Mouse (Mus musculus): ENCODE measurements around the gene Olfr47.
"Not testable (repeated sequence)": the region's sequence is repeated elsewhere in the genome, so short reads cannot be mapped to it uniquely, and the experiment has no call there.

The Olfr47 gene

GRCm38 (mm10) chr6:43231255-43231654, at the start of gene Olfr47:
Gene Olfr47 (plus strand): TSS chr6:43231529.
- not testable (repeated sequence) for DNase-seq (ENCODE audit: low read depth in 2 of 2, low spot score in 2 of 2)

GRCm38 (mm10) chr6:43190986-43191385, 40.3 kb upstream of the Olfr47 start:
- DNase-seq (ENCODE audit: low read depth in 2 of 2, low spot score in 2 of 2) = no peak

- DNase-seq (ENCODE audit: low read depth in 2 of 2, low spot score in 2 of 2) = no peak
Measured at GRCm38 (mm10) chr6:43196781-43197180, 34.5 kb upstream of the Olfr47 start, which contains the start of gene Olfr435. Gene Olfr435 (plus strand): TSS chr6:43197146.

GRCm38 (mm10) chr6:43198094-43198493, 33.2 kb upstream of the Olfr47 start:
- DNase-seq (ENCODE audit: low read depth in 2 of 2, low spot score in 2 of 2) = no peak

- DNase-seq (ENCODE audit: low read depth in 2 of 2, low spot score in 2 of 2) = no peak
Measured at GRCm38 (mm10) chr6:43202786-43203185, 28.5 kb upstream of the Olfr47 start.

- no peak for DNase-seq (ENCODE audit: low read depth in 2 of 2, low spot score in 2 of 2)
Measured at GRCm38 (mm10) chr6:43205355-43205754, 26.0 kb upstream of the Olfr47 start.

GRCm38 (mm10) chr6:43212873-43213272, 18.5 kb upstream of the Olfr47 start, which contains the start of gene Olfr434:
Gene Olfr434 (plus strand): TSS chr6:43213021.
- not testable (repeated sequence) for DNase-seq (ENCODE audit: low read depth in 2 of 2, low spot score in 2 of 2)

- DNase-seq (ENCODE audit: low read depth in 2 of 2, low spot score in 2 of 2) = no peak
Measured at GRCm38 (mm10) chr6:43242061-43242460, 10.7 kb downstream of the Olfr47 start.

GRCm38 (mm10) chr6:43247396-43247795, 16.1 kb downstream of the Olfr47 start:
- DNase-seq (ENCODE audit: low read depth in 2 of 2, low spot score in 2 of 2) = no peak

GRCm38 (mm10) chr6:43252994-43253393, 21.7 kb downstream of the Olfr47 start:
- no peak for DNase-seq (ENCODE audit: low read depth in 2 of 2, low spot score in 2 of 2)

- DNase-seq (ENCODE audit: low read depth in 2 of 2, low spot score in 2 of 2) = no peak
Measured at GRCm38 (mm10) chr6:43254193-43254926, 23.0 kb downstream of the Olfr47 start.

GRCm38 (mm10) chr6:43260756-43261155, 29.4 kb downstream of the Olfr47 start:
- DNase-seq (ENCODE audit: low read depth in 2 of 2, low spot score in 2 of 2) = no peak

GRCm38 (mm10) chr6:43265363-43266041, 34.2 kb downstream of the Olfr47 start, which contains the start of gene Arhgef5:
Gene Arhgef5 (plus strand): TSS chr6:43265582.
- peak; percentile 4 to 10 for DNase-seq (ENCODE audit: low read depth in 2 of 2, low spot score in 2 of 2)

GRCm38 (mm10) chr6:43266356-43266755, 35.0 kb downstream of the Olfr47 start:
- no peak for DNase-seq (ENCODE audit: low read depth in 2 of 2, low spot score in 2 of 2)

GRCm38 (mm10) chr6:43272597-43272996, 41.3 kb downstream of the Olfr47 start:
- no peak for DNase-seq (ENCODE audit: low read depth in 2 of 2, low spot score in 2 of 2)

- DNase-seq (ENCODE audit: low read depth in 2 of 2, low spot score in 2 of 2) = no peak
Measured at GRCm38 (mm10) chr6:43274123-43274522, 42.8 kb downstream of the Olfr47 start.

- no peak for DNase-seq (ENCODE audit: low read depth in 2 of 2, low spot score in 2 of 2)
Measured at GRCm38 (mm10) chr6:43278247-43278646, 46.9 kb downstream of the Olfr47 start.

- no peak for DNase-seq (ENCODE audit: low read depth in 2 of 2, low spot score in 2 of 2)
Measured at GRCm38 (mm10) chr6:43280481-43280880, 49.2 kb downstream of the Olfr47 start.
